Mouse (Mus musculus): ENCODE measurements around the gene Chrna4. TPM values are rescaled to one million over a fixed set of nuclear protein-coding genes. Genes with fewer than 3 reads are reported as not detected.

Gene Chrna4
- polyA plus RNA-seq, 1 experiment from 2014 or later: 3.6 TPM

GRCm38 (mm10) chr2:181033310-181033709 is 10.0 kb downstream of the Chrna4 start:
- H3K9me3 ChIP-seq (ENCODE audit: control insufficient read depth, low read length): no peaks in the 10 kb centered on the region
- DNase-seq (ENCODE audit: low spot score) (peak; percentile 34), ATAC-seq (ENCODE audit: low read depth) (no peak)
- H3K36me3 ChIP-seq (ENCODE audit: control insufficient read depth, insufficient read depth, low read length): no peaks in the 10 kb centered on the region
- no peak overlapping the region for H3K4me3 ChIP-seq (ENCODE audit: low read depth, low read length)
- peaks cover 3% of the 10 kb centered on the region; the same call in 1 of the 2 replicates for H3K4me1 ChIP-seq (ENCODE audit: control insufficient read depth, insufficient read depth, low read length)
- H3K4me2 ChIP-seq (ENCODE audit: low read depth, low read length): no peak overlapping the region
- no peak overlapping the region for H3K27ac ChIP-seq (replicated peaks; ENCODE audit: low read depth, low read length)
- H3K27me3 ChIP-seq (replicated peaks; ENCODE audit: control insufficient read depth, insufficient read depth, low read length): peaks cover 12% of the 10 kb centered on the region
- H3K9ac ChIP-seq (ENCODE audit: low read depth, low read length): no peak overlapping the region
- 63% methylated on average over 6 of the region's 6 CpGs for WGBS

GRCm38 (mm10) chr2:181032407-181032806 is 10.9 kb downstream of the Chrna4 start:
- H3K4me2 ChIP-seq (ENCODE audit: low read depth, low read length): no peak overlapping the region
- WGBS: 45% methylated on average over 5 of the region's 5 CpGs
- H3K4me1 ChIP-seq (ENCODE audit: control insufficient read depth, insufficient read depth, low read length): no peaks in the 10 kb centered on the region
- H3K36me3 ChIP-seq (ENCODE audit: control insufficient read depth, insufficient read depth, low read length): no peaks in the 10 kb centered on the region
- no peaks in the 10 kb centered on the region for H3K9me3 ChIP-seq (ENCODE audit: control insufficient read depth, low read length)
- peaks cover 3% of the 10 kb centered on the region; the same call in 1 of the 2 replicates for H3K27me3 ChIP-seq (replicated peaks; ENCODE audit: control insufficient read depth, insufficient read depth, low read length)
- H3K27ac ChIP-seq (replicated peaks; ENCODE audit: low read depth, low read length): no peak overlapping the region
- DNase-seq (ENCODE audit: low spot score) (peak; percentile 31), ATAC-seq (ENCODE audit: low read depth) (peak; percentile 50; the same call in 1 of the 2 replicates)
- no peak overlapping the region for H3K4me3 ChIP-seq (ENCODE audit: low read depth, low read length)
- no peak overlapping the region for H3K9ac ChIP-seq (ENCODE audit: low read depth, low read length)

- Histone ChIP-seq H3K4me1 (ENCODE audit: control insufficient read depth, insufficient read depth, low read length) (no peaks in the 10 kb centered on the region), H3K9ac (ENCODE audit: low read depth, low read length) (no peak overlapping the region), H3K27ac (replicated peaks; ENCODE audit: low read depth, low read length) (no peak overlapping the region), H3K9me3 (ENCODE audit: control insufficient read depth, low read length) (no peaks in the 10 kb centered on the region), H3K4me2 (ENCODE audit: low read depth, low read length) (no peak overlapping the region), H3K27me3 (replicated peaks; ENCODE audit: control insufficient read depth, insufficient read depth, low read length) (no peaks in the 10 kb centered on the region), H3K36me3 (ENCODE audit: control insufficient read depth, insufficient read depth, low read length) (no peaks in the 10 kb centered on the region), H3K4me3 (ENCODE audit: low read depth, low read length) (no peak overlapping the region)
- WGBS: 78% methylated on average over 11 of the region's 11 CpGs
- DNase-seq (ENCODE audit: low spot score) (no peak), ATAC-seq (ENCODE audit: low read depth) (no peak)
Observed at GRCm38 (mm10) chr2:181031406-181031934, 11.9 kb downstream of the Chrna4 start.

GRCm38 (mm10) chr2:181008339-181008738 is 35.0 kb downstream of the Chrna4 start:
- 73% methylated on average over 5 of the region's 5 CpGs for WGBS
- ATAC-seq (ENCODE audit: low read depth) (no peak), DNase-seq (ENCODE audit: low spot score) (no peak)
- no peak overlapping the region for H3K27ac ChIP-seq (replicated peaks; ENCODE audit: low read depth, low read length)
- no peaks in the 10 kb centered on the region for H3K27me3 ChIP-seq (replicated peaks; ENCODE audit: control insufficient read depth, insufficient read depth, low read length)
- H3K9me3 ChIP-seq (ENCODE audit: control insufficient read depth, low read length): no peaks in the 10 kb centered on the region
- H3K4me1 ChIP-seq (ENCODE audit: control insufficient read depth, insufficient read depth, low read length): no peaks in the 10 kb centered on the region
- no peaks in the 10 kb centered on the region for H3K36me3 ChIP-seq (ENCODE audit: control insufficient read depth, insufficient read depth, low read length)
- H3K4me3 ChIP-seq (ENCODE audit: low read depth, low read length): no peak overlapping the region
- H3K4me2 ChIP-seq (ENCODE audit: low read depth, low read length): no peak overlapping the region
- no peak overlapping the region for H3K9ac ChIP-seq (ENCODE audit: low read depth, low read length)

- Histone ChIP-seq H3K4me2 (ENCODE audit: low read depth, low read length) (no peak overlapping the region), H3K36me3 (ENCODE audit: control insufficient read depth, insufficient read depth, low read length) (no peaks in the 10 kb centered on the region), H3K27me3 (replicated peaks; ENCODE audit: control insufficient read depth, insufficient read depth, low read length) (no peaks in the 10 kb centered on the region), H3K9ac (ENCODE audit: low read depth, low read length) (no peak overlapping the region), H3K9me3 (ENCODE audit: control insufficient read depth, low read length) (no peaks in the 10 kb centered on the region), H3K27ac (replicated peaks; ENCODE audit: low read depth, low read length) (no peak overlapping the region), H3K4me1 (ENCODE audit: control insufficient read depth, insufficient read depth, low read length) (no peaks in the 10 kb centered on the region), H3K4me3 (ENCODE audit: low read depth, low read length) (no peak overlapping the region)
- DNase-seq (ENCODE audit: low spot score) (no peak), ATAC-seq (ENCODE audit: low read depth) (no peak)
- 47% methylated on average over 4 of the region's 4 CpGs for WGBS
Observed at GRCm38 (mm10) chr2:181007054-181007453, 36.3 kb downstream of the Chrna4 start.

- WGBS: 49% methylated on average over 3 of the region's 3 CpGs
- Histone ChIP-seq H3K27me3 (replicated peaks; ENCODE audit: control insufficient read depth, insufficient read depth, low read length) (no peaks in the 10 kb centered on the region), H3K27ac (replicated peaks; ENCODE audit: low read depth, low read length) (no peak overlapping the region), H3K4me1 (ENCODE audit: control insufficient read depth, insufficient read depth, low read length) (no peaks in the 10 kb centered on the region), H3K4me2 (ENCODE audit: low read depth, low read length) (no peak overlapping the region), H3K4me3 (ENCODE audit: low read depth, low read length) (no peak overlapping the region), H3K9me3 (ENCODE audit: control insufficient read depth, low read length) (no peaks in the 10 kb centered on the region), H3K36me3 (ENCODE audit: control insufficient read depth, insufficient read depth, low read length) (no peaks in the 10 kb centered on the region), H3K9ac (ENCODE audit: low read depth, low read length) (no peak overlapping the region; the same call in 1 of the 2 replicates)
- no peak for ATAC-seq (ENCODE audit: low read depth)
- no peak for DNase-seq (ENCODE audit: low spot score)
Observed at GRCm38 (mm10) chr2:180996905-180997304, 46.4 kb downstream of the Chrna4 start.

GRCm38 (mm10) chr2:180996436-180996835 is 46.9 kb downstream of the Chrna4 start:
- Histone ChIP-seq H3K4me1 (ENCODE audit: control insufficient read depth, insufficient read depth, low read length) (no peaks in the 10 kb centered on the region), H3K9ac (ENCODE audit: low read depth, low read length) (no peak overlapping the region; the same call in 1 of the 2 replicates), H3K36me3 (ENCODE audit: control insufficient read depth, insufficient read depth, low read length) (no peaks in the 10 kb centered on the region), H3K9me3 (ENCODE audit: control insufficient read depth, low read length) (no peaks in the 10 kb centered on the region), H3K27me3 (replicated peaks; ENCODE audit: control insufficient read depth, insufficient read depth, low read length) (no peaks in the 10 kb centered on the region), H3K27ac (replicated peaks; ENCODE audit: low read depth, low read length) (no peak overlapping the region), H3K4me3 (ENCODE audit: low read depth, low read length) (no peak overlapping the region), H3K4me2 (ENCODE audit: low read depth, low read length) (no peak overlapping the region)
- peak; percentile 36 for ATAC-seq (ENCODE audit: low read depth)
- WGBS: 22% methylated on average over 5 of the region's 5 CpGs
- DNase-seq (ENCODE audit: low spot score): peak; percentile 39

GRCm38 (mm10) chr2:180995457-180995856 is 47.9 kb downstream of the Chrna4 start:
- Histone ChIP-seq H3K9ac (ENCODE audit: low read depth, low read length) (no peak overlapping the region), H3K4me3 (ENCODE audit: low read depth, low read length) (no peak overlapping the region), H3K4me1 (ENCODE audit: control insufficient read depth, insufficient read depth, low read length) (no peaks in the 10 kb centered on the region), H3K27ac (replicated peaks; ENCODE audit: low read depth, low read length) (no peak overlapping the region), H3K9me3 (ENCODE audit: control insufficient read depth, low read length) (no peaks in the 10 kb centered on the region), H3K36me3 (ENCODE audit: control insufficient read depth, insufficient read depth, low read length) (no peaks in the 10 kb centered on the region), H3K27me3 (replicated peaks; ENCODE audit: control insufficient read depth, insufficient read depth, low read length) (no peaks in the 10 kb centered on the region), H3K4me2 (ENCODE audit: low read depth, low read length) (no peak overlapping the region)
- no peak for ATAC-seq (ENCODE audit: low read depth)
- WGBS: 71% methylated on average over 4 of the region's 4 CpGs
- no peak for DNase-seq (ENCODE audit: low spot score)

GRCm38 (mm10) chr2:180994360-180994759 is 49.0 kb downstream of the Chrna4 start:
- no peak overlapping the region for H3K4me2 ChIP-seq (ENCODE audit: low read depth, low read length)
- H3K4me3 ChIP-seq (ENCODE audit: low read depth, low read length): no peak overlapping the region
- 60% methylated on average over 2 of the region's 2 CpGs for WGBS
- no peak overlapping the region for H3K9ac ChIP-seq (ENCODE audit: low read depth, low read length)
- H3K36me3 ChIP-seq (ENCODE audit: control insufficient read depth, insufficient read depth, low read length): no peaks in the 10 kb centered on the region
- H3K4me1 ChIP-seq (ENCODE audit: control insufficient read depth, insufficient read depth, low read length): no peaks in the 10 kb centered on the region
- no peaks in the 10 kb centered on the region for H3K27me3 ChIP-seq (replicated peaks; ENCODE audit: control insufficient read depth, insufficient read depth, low read length)
- DNase-seq (ENCODE audit: low spot score): no peak
- ATAC-seq (ENCODE audit: low read depth): no peak
- H3K9me3 ChIP-seq (ENCODE audit: control insufficient read depth, low read length): no peaks in the 10 kb centered on the region
- H3K27ac ChIP-seq (replicated peaks; ENCODE audit: low read depth, low read length): no peak overlapping the region

Measured in embryonic facial prominence, embryonic 14.5 days (tissue).